Mouse (Mus musculus) brain, embryonic 14.5 days (tissue): ENCODE measurements around the gene Fars2.

ENCODE experiments used
- CTCF ChIP-seq: fragments of 200-500 bp; IDR thresholded peaks from 2 replicates; pipeline ENCODE4 v1.5.1; 2012; ENCODE audit warnings: inconsistent platforms, mild to moderate bottlenecking, moderate library complexity, borderline replicate concordance; ENCODE audit not compliant: insufficient read depth, insufficient read length; ENCODE audit errors: extremely low read depth
- POLR2A ChIP-seq: fragments of 200-500 bp; IDR thresholded peaks from 2 replicates; pipeline ENCODE4 v1.6.1; 2012; ENCODE audit warnings: mild to moderate bottlenecking, inconsistent platforms, borderline replicate concordance; ENCODE audit not compliant: poor library complexity, insufficient read depth, insufficient read length, severe bottlenecking; ENCODE audit errors: extremely low read depth

DNA sequence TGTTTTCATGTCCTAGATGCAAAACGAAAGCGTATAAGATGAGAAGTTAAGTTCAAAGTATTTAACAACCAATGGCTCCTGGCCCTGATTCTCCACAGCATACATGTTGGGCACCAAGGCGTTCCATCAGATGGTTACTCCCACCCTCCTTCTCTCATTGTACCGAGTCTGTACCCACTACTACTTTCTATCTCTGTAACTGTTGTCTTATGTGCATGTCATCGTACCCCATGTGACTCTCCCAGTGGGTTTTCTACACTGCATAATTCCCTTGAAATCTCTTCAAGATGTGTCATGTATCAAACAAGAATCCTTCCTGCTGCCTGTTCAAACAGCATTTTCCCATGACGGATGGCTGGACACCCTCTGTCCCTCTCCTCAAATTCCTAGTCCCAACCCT lies 388.5 kb downstream of the Fars2 start:
- TF ChIP-seq CTCF (no peak), POLR2A (no peak)
